Mouse (Mus musculus) hindbrain, embryonic 15.5 days (tissue): ENCODE results near the gene Pfkfb3. TPM values are rescaled to one million over a fixed set of nuclear protein-coding genes. Genes with fewer than 3 reads are reported as not detected.

ENCODE experiments used
- ATAC-seq: fragments of 200-750 bp; cut with Nextera tagmentation; 2 replicates; pipeline ENCODE4 v1.8.0; 2017; ENCODE audit warnings: low read depth, moderate number of reproducible peaks, moderate TSS enrichment; ENCODE audit not compliant: low FRiP score
- H3K27ac ChIP-seq: fragments of 300-500 bp; sonication (generic); replicated peaks from 2 replicates; pipeline ENCODE4 v1.5.1; 2015; ENCODE audit warnings: mild to moderate bottlenecking, inconsistent platforms
- H3K27me3 ChIP-seq: fragments of 300-500 bp; sonication (generic); 2 replicates; pipeline ENCODE4 v1.6.1; 2015; ENCODE audit warnings: control low read depth, inconsistent platforms
- H3K36me3 ChIP-seq: fragments of 300-500 bp; sonication (generic); 2 replicates; pipeline ENCODE4 v1.6.1; 2015; ENCODE audit warnings: control low read depth, inconsistent platforms
- H3K4me1 ChIP-seq: fragments of 300-500 bp; sonication (generic); replicated peaks from 2 replicates; pipeline ENCODE4 v1.6.1; 2015; ENCODE audit warnings: control low read depth, inconsistent platforms
- H3K4me2 ChIP-seq: fragments of 300-500 bp; sonication (generic); 2 replicates; pipeline ENCODE4 v1.6.1; 2015; ENCODE audit warnings: moderate library complexity, mild to moderate bottlenecking, inconsistent platforms
- H3K4me3 ChIP-seq: fragments of 300-500 bp; sonication (generic); 2 replicates; pipeline ENCODE4 v1.5.1; 2015; ENCODE audit warnings: mild to moderate bottlenecking, inconsistent platforms
- H3K9ac ChIP-seq: fragments of 300-500 bp; sonication (generic); 2 replicates; pipeline ENCODE4 v1.6.1; 2015; ENCODE audit warnings: inconsistent platforms
- H3K9me3 ChIP-seq: fragments of 300-500 bp; sonication (generic); 2 replicates; pipeline ENCODE4 v1.6.1; 2016; ENCODE audit warnings: control low read depth, inconsistent platforms
- WGBS: fragments of 180-500 bp; shearing (Covaris S2); methylation state at CpG from one replicate; pipeline ENCODE4 v1.1.7; 2015; 5-methylcytosine and 5-hydroxymethylcytosine counted together
- polyA plus RNA-seq: library from polyadenylated mRNA; unstranded; fragments of >200 nt; fragmentation: Nextera tagmentation; extraction: Ambion mirVana; gene quantifications from 2 replicates; pipeline ENCODE4 v1.2.1, GENCODE M21; 2015

The Pfkfb3 gene
- polyA plus RNA-seq, 1 experiment from 2014 or later, result 32.3 TPM

GRCm38 (mm10) chr2:11424252-11424651, 129.6 kb downstream of the Pfkfb3 start:
- Histone ChIP-seq H3K4me3 (no peak overlapping the region), H3K27ac (no peak overlapping the region), H3K27me3 (no peaks in the 10 kb centered on the region), H3K36me3 (no peaks in the 10 kb centered on the region), H3K4me2 (no peak overlapping the region), H3K9me3 (no peaks in the 10 kb centered on the region), H3K9ac (no peak overlapping the region), H3K4me1 (no peaks in the 10 kb centered on the region)
- no peak for ATAC-seq
- 81% methylated on average over 5 of the region's 5 CpGs for WGBS

GRCm38 (mm10) chr2:11423421-11423820, 130.5 kb downstream of the Pfkfb3 start:
- H3K9me3 ChIP-seq, result no peaks in the 10 kb centered on the region
- no peaks in the 10 kb centered on the region for H3K27me3 ChIP-seq
- ATAC-seq, result no peak
- H3K36me3 ChIP-seq, result no peaks in the 10 kb centered on the region
- WGBS, result 77% methylated on average over 2 of the region's 2 CpGs
- H3K4me1 ChIP-seq, result no peaks in the 10 kb centered on the region
- H3K4me2 ChIP-seq, result no peak overlapping the region
- no peak overlapping the region for H3K9ac ChIP-seq
- H3K4me3 ChIP-seq, result no peak overlapping the region
- H3K27ac ChIP-seq, result no peak overlapping the region

- 92% methylated on average over 3 of the region's 3 CpGs for WGBS
- Histone ChIP-seq H3K4me3 (no peak overlapping the region), H3K9ac (no peak overlapping the region), H3K27me3 (no peaks in the 10 kb centered on the region), H3K4me2 (no peak overlapping the region), H3K9me3 (no peaks in the 10 kb centered on the region), H3K36me3 (no peaks in the 10 kb centered on the region), H3K4me1 (no peaks in the 10 kb centered on the region), H3K27ac (no peak overlapping the region)
- ATAC-seq, result no peak
Measured at GRCm38 (mm10) chr2:11422384-11422783, 131.5 kb downstream of the Pfkfb3 start.

Other genes with a start within 250 kb of the Pfkfb3 start
- gene Rbm17, start 50.1 kb upstream of the Pfkfb3 start, polyA plus RNA-seq, result 123 and 127 TPM in 2 replicates
- not detected in 2 replicates for gene Gm17490, start 72.2 kb upstream of the Pfkfb3 start, polyA plus RNA-seq
- 0.05 and 0.08 TPM in 2 replicates for gene Il2ra, start 88.7 kb upstream of the Pfkfb3 start, polyA plus RNA-seq
- 1.4 and 1.8 TPM in 2 replicates for gene Il15ra, start 151.2 kb upstream of the Pfkfb3 start, polyA plus RNA-seq
- gene Fbh1, start 223.5 kb upstream of the Pfkfb3 start, polyA plus RNA-seq, result 128 and 131 TPM in 2 replicates
- 41.5 and 45.7 TPM in 2 replicates for gene Ankrd16, start 223.8 kb upstream of the Pfkfb3 start, polyA plus RNA-seq